Mouse (Mus musculus) cerebellum, adult 18-20 months (tissue): ENCODE measurements around the gene Ccdc30.

Experiments used
- DNase-seq, 2 experiments: peaks; one replicate each; pipeline ENCODE4 v3.0.0; 2021

Ccdc30 gene

DNA sequence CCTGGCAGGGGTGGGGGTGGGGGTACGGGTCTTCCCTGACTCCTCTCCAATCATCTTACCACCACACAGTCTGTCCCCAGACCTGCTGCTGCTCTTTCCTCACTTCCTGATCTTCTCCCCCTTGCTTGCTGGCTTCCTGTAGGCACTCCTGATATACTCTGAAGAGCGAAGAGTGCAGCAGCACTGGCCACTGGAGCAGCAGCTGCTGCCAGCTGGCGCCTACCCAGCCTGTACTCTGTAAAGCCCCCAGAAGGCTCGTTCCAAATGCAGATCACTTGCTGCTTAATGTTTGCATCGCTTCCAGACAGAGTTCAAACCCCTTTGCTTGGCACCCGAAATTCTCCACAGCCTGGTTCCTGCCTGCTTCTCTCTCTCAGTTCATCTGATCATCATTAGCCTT, 2.5 kb downstream of the Ccdc30 start:
- DNase-seq, result no peak

DNA sequence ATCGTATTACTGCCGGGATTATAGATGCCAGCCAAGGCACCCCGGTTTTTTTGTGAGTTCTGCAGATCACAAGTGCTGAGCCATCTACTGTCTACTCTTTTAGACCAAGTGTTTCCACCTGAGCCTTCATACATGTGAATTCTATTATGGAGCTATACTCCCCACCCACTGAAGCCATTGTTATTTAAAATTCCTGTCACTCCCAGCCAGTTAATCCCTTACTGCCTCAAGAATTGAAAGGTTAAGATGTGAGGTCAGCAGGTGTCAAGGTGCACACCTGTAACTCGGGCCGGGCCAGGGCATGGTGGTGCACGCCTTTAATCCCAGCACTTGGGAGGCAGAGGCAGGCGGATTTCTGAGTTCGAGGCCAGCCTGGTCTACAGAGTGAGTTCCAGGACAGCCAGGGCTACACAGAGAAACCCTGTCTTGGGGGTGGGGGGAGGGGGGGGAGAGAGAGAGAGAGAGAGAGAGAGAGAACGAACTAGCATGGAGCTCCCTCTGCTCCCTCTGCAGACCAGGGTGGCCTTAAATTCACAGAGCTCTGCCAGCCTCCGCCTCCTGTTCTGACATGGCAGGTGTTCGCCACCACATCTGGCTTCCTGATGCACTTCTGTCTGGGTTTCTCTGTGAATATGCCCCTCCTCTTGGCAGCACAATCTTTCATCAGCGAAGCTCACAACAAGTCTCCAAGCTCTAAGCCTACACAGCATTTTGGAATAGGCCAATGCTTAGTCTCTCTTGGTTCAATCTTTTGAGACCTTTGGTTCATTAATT, 3.3 kb downstream of the Ccdc30 start:
- DNase-seq, result no peak

DNA sequence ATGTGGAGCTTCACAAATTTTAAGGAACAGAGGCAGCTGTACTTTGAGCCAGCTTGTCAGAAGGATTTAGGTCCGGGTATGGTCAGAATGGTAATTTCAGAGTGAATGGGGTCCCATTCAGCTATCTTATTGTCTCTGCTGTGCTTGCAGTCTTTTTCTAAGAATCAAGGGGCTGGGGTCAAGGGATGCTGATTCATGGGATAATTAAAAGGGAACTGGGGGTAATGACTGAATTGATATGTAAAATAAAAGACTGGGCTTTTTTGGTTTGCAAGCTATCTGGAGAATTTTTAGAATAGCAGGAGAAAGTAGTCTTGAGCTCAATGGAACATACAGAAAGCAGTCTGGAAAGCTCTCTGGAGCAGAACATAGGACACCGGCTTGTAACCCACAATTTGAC, 11.9 kb downstream of the Ccdc30 start:
- no peak for DNase-seq

DNA sequence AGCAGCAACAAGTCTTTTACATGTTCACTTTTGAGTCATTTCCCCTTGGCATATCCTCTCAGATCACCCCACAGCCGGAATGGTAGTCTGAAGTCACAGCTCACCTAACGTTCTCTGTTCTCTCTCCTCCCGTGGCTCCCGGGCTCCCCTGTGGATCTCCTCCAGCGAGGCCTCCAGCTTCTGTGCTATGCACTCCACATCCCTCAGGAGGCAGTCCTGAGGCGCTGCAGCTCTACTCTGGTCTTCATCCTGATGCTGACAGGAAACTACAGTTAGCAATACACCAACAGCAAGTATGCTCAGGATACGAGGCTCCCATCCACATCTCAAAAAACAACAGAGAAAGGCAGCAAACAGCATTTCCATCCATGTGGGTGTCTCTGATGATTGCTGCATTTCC, 14.4 kb downstream of the Ccdc30 start:
- no peak for DNase-seq

DNA sequence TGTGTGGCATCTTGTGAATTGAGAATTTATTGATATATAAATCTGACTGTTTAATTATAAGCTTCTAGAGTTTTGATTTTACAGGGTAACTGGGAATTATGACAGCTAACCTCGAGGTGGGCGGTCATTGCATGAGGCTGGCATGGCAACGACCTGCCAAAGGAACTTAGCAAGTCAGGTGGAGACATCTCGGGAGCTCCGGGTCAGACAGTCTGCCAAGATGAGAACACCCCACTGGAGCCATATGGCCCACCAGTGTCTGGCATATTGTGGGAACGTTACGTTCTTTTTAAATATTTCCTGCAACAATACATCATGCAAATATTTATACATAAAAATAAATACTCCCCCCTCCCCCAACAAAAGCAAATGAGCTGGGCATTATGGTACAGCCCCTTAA, 16.6 kb downstream of the Ccdc30 start:
- DNase-seq, result peak; percentile 61 to 62

DNA sequence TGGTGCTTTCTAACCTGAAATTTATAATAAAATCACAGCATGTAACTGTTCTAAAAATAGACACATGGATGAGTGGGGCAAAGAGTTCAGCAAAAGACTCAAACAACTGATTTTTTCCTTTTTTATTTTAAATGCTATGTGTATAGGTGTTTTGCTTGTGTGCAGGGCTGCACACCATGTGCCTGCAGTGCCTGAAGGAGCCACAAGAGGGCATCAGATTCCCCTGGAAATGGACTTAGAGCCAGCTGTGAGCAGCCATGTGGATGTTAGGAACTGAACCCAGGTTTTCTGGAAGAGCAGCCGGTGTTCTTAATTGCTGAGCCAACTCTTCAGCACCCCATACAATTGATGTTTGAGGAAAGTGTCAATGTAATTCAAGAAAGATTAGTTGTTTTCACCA, 25.0 kb downstream of the Ccdc30 start:
- DNase-seq, result no peak

DNA sequence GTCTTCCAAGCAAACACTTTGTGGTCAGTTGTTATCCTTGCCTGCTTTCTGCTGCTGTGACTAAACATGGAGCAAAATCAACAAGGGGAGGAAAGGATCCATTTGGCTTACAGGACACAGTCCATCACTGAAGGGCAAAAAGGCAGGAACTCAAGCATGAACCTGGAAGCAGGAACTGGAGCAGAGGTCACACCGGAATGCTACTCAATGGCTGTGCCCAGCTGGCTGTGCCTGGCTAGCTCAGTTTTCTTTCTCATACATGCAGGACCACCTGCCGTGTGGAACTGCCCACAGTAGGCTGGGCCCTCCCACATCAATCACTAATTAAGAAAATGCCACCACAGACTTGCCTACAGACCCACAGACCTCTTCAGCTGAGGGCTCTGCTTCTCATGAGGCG, 26.1 kb downstream of the Ccdc30 start:
- no peak for DNase-seq

DNA sequence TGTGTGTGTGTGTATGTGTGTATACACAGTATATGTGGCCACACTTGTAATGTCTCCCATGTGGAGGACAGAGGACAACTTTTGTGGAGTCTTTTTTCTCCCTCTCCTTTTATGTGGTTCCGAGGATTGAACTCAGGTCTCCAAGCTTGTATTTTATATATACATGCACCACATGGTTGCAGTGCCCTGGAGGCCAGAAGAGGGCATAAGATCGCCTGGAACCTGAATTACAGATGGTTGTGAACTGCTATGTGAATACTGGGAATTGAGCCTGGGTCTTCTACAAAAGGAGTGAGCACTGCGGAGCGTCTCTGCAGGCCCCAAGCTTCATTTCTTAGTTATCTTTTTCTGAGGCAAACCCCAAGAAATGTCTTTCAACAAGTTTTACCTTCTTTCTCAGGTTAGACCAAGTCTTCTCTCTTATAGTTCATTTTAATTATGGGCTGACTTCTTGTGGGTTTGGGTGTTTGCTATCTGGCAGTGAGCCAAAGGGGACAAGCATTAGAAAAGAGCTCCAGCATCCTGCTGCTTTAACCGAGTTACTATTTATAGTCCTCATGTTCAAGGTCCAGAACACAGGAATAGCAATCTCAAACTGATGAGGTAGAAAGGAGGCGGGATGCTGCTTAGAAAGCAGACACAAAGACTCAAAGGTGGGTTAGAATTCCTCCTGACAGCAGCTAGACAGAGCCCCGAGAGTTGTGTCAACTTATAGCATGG, 33.7 kb downstream of the Ccdc30 start:
- no peak for DNase-seq

DNA sequence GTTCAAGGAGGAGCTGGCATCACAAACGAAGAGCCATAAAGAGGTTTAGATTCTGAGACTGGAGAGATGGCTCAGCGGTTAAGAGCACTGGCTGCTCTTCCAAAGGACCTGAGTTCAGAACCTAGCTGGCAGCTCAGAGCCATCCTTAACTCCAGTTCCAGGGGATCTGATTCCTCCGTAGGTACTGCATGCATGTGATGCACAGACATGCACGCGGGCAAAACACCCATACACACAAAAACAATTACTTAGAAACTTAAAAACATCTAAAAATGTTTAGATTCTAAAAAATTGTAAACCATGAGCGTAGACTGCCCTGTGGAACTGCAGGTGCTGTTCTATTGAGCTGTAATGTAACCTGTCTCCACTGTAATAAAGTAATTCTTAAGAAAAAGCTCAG, 45.9 kb downstream of the Ccdc30 start:
- DNase-seq, result no peak

DNA sequence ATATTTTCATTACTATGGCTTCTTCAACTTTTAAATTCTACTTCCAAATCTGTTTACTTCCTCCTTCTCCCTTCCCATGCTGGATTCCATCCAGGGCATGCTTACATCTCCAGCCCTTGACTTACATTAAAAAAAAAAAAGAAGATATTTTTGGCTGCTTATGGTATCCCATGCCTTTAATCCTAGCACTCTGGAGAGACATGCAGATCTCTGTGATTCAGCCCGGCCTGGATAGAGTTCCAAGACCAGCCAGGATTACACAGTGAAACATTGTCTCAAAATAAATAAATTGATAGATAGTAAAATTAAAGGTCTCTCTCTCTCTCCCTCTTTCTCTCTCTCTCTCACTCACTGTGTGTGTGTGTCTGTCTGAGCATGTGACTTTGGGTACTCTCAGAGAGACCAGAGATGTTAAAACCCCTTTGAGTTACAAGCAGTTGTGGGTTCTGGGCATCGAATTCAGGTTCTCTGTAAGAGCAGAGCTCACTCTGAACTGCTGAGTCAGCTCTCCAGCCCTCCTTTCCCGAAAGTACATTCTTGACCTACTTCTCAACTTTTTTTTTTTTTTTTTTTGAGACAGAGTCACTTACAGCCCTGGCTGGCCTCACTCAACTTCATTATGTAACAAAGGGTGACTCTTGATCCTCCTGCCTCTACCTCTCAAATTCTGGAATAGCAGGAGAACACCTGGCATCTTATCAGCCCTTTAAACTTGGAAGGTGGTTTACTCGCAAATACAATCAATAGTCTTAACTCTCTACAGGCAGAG, 48.4 kb downstream of the Ccdc30 start:
- no peak for DNase-seq

DNA sequence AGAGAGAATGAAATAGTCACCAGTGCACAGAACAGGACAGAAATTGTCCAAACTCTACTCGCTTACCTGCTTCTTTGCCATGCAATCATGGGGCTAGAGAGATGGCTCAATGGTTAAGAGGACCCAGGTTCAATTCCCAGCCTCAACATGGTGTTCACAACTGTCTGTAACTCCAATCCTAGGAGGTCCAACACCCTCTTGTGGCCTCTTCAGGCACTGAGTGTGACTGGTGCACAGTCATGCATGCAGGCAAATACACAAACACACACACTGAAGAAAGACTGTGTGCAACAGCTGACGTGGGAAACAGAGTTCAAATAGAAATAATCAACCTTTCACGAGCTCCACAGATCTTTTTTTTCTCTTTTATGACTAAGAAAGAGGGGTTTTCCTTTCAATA, 53.1 kb downstream of the Ccdc30 start:
- no peak for DNase-seq

DNA sequence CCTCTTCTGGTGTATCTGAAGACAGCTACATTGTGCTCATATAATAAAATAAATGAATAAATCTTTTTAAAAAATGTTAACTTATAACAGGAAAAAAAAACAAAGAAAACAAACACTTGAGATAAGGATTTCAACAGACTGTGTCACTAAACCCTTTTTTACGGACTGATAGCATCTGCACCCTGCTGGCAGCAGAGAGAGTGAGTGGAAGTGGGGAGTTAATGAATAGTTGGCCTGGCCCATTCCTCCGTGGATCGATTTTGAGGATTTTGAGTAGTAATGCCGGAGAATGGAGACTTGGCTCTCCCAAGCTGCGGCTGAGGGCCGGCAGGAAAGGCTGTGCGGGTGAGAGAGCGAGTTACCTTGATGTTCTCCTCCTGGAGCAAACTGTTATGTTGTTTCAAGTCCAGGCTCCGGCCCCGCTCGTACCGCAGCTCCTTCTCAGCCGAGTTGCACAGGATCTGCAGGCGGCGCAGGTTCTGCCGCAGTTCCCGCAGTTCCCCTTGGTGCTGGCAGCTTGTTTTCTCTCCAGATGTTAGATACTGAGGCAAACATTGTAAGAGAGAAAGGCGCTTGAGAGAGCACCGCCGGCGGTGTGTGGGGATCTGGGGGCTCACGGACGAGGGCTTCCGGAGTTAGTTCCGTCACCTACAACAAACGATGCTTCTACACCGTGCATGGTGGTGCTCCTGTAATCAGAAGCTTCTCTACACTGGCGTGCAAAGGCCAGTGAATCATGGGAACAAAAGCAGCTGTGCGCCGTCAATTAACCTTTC, 55.9 kb downstream of the Ccdc30 start:
- DNase-seq, result no peak

DNA sequence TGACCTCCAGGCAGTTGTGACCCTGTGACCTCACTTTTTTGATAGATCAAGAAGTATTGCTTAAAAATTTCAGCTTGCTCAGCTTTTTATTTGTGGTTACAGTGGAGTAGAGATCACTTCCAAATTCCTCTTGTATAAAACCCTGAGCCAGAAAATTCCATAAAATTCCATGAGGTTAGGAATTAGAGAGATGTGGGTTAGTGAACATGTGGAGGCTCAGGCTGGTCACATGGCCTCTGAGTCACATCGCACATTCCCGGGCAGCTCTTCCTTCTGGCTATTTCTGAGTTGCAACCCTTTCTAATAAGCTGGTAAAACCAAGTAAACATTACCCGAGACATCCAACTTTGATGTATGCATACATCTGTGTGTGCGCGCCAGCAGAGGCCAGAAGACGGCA, 69.8 kb downstream of the Ccdc30 start:
- no peak for DNase-seq

DNA sequence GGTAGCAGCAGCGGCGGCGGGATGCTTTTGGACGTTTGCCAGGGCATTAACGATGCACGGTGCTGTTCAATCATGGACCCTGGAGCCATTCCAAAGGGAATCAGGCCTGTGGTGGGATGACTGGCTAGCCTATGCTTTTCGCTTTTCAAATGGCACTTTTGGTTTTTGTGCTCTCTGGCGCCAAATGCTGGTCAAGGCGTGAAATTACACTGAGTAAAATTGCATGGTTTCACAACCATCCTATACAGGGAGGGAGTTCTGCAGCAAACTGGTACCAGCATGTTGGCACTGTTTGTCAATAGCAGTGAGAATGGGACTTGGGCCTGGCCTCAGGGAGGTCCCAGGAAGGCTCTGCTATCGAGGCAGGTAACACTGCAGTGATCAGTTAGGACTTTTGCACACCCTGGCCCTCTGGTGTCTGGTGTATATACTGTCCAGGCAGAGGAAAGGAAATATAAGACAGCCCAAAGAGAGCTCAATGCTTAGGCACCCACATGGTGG, 76.4 kb downstream of the Ccdc30 start:
- DNase-seq, result peak; percentile 35 to 45

DNA sequence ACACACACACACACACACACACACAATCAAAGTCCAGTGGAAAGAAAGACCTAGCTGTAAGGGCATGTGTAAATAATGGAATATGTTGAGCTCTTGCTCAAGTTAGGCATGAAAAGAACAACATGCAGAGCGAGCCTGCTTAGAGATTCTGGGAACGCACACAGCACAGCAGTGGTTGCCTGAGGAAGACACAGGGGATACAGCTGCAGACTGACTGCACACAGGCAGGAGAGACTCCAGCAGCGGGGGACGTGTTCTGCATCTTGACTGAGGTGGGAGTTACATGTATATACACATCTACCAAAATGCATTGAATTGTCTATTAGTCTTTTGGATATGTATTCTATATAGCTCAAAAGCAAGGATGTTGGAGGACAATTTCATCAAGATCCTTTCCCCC, 76.9 kb downstream of the Ccdc30 start:
- DNase-seq, result no peak

DNA sequence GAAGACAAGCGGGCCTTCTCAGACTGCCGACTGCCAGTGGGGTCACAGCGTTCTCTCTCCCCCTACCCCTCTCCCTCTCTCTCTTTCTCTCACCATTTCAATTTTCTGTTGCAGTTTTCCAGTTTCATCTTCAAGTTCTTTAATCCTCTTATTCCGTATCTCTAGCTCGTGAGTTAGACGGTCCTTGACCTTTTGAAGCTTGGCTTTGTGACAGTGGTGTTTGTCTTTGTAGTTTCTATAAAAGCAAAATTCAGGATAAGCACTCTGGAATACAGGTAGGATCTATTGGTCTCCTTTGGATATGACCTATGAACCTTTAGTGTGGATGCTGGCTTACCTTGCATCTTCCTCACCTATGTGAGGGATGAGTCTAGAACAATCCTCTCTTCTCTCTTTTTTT, 81.8 kb downstream of the Ccdc30 start:
- DNase-seq, result no peak

DNA sequence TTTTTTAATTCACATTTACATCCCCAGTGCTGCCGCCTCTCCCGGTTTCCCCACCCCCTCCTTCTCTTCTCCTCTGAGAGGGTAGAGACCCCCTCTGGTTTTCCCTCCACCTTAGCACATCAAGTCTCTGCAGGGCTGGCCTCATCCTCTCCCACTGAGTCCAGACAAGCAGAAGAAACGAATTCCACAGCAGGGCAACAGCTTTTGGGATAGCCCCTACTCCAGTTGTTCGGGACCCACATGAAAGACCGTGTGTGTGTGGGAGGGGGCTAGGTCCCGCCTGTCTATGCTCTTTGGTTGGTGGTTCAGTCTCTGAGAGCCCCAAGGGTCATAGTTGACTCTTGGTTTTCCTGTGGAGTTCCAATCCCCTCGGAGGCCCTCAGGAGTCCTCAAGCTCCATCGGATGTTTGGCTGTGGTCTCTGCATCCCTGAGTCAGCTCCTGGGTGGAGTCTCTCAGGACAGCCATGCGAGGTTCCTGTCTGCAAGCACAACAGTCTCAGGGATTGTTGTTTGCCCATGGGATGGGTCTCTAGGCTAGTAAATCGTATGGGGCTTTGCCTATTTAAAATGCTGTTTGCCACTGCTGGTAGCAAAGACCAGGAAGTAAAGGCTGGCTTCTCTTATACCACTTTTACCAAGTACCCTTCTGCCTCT, 94.3 kb downstream of the Ccdc30 start:
- peak; percentile 11 to 23 for DNase-seq

DNA sequence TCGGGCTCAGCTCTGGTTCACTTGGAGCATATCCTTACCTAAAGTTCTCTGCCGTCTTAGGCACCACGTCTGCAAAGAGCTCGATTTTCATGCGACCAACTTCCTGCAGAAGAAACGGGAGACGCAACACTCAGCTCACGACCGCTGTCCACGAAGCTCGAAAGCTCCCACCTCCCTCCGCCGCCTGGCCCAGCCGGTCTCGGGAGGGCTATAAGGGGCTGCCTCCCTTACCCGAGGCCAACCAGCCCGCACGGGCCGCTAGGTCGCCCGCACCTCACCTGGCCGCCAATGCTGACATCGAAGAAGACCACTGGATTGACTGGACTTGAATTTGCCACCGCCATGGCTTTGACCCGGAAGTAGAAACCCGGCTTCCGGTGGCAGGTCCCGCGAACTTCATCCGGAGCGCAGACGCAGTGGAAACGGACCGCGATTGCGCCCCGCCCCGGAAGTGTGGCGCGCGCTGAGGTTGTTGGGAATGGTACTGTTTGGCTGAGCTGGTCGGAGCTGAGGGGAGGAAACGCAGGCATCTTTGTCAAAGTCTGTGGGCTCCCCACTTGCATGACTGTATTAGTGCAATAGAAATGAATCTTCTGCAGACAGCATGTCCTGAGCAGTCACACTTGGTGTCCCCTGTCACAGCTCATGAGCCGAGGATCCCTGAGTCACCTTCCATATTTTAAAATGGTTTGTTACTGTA, 95.0 kb downstream of the Ccdc30 start, which contains the start of gene Ppih:
Gene Ppih, minus strand, starts transcription at position 416 of the 700 bp plus-strand sequence.
- peak; percentile 96 to 97 for DNase-seq

DNA sequence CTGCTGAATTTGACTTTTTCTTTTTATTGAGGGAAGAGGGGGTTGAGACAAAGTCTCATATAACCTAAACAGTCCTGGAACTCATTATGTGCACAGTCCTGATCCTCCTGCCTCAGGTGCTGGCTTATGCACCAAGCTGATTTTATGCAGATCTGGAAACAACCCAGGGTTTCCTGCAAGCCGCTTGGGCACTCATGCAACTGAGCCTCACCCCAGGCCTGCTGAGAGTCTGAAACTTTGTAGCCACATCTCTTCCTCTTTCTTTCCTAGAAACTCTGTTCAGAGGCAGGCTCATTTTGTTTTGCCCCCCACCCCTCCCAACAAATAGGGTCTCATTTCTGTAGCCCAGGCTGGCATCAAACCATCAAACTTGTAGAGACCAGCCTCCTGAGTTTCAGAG, 101.6 kb downstream of the Ccdc30 start:
- DNase-seq, result no peak

DNA sequence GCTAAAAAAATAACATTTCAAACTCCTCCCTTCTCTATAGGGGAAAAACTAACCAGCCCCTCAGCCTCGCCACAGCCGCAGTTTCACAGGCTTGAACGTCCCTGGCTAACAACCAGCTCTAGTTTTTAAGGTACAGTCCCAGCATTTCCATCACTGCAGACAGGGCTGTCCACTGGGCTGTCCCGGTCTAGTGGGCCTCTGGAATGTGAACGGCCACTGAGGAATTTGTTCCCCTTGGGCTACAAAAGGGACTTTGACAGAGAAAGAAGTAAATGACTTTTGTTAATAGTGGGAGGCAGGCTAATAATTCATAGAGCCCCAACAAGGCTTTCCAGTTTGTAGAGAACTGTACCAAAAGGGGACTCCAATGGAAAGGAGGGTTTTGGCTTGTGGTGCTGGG, 109.9 kb downstream of the Ccdc30 start:
- no peak for DNase-seq

DNA sequence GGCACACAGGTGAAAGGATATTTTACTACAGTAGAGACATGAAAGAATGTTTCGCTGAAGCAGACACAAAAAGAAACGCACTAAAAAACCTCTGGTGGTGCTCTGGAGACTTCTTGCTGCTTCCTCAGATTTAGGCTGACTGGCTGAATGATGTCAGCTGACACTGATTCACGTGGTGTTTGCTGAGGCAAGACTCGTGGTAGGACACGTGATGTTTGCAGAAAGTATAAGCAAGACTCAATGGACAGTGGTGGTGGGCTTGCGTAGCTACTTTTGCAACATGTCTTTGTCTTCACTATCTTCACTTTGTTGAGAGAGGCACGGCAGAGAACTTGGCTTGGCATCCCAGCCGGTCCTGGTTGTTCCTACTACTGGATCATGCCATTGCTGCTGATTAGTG, 112.0 kb downstream of the Ccdc30 start:
- DNase-seq, result no peak

DNA sequence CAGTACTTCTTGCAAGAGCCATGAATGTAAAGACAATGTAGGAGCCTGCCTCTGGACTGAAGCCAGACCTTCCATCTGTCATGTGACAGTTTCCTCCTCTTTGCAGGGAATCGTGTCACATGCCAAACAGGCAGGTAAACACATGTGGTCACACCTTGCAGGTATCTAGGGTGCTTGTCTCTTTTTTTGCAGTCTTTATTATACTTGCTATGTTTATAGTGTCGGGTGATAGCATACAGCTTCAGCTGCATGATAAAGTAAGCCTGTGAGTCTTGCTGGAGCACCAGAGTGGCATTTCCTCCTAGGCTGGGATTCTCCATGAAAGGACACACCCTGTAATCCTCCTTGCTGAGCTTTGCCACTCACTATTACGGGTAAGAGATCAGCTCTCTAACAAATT, 113.5 kb downstream of the Ccdc30 start:
- DNase-seq, result no peak
